Mouse (Mus musculus) olfactory bulb, adult 2 months (tissue): ENCODE data around the gene Pcsk6.

Experiments used
- CTCF ChIP-seq: fragments of 200-500 bp; IDR thresholded peaks from 2 replicates; pipeline ENCODE4 v1.5.1; 2012; ENCODE audit warnings: low read depth, mild to moderate bottlenecking, low read length, moderate library complexity; ENCODE audit not compliant: insufficient read depth
- POLR2A ChIP-seq: fragments of 200-500 bp; IDR thresholded peaks from 2 replicates; pipeline ENCODE4 v1.6.1; 2012; ENCODE audit warnings: mild to moderate bottlenecking, low read depth, low read length, moderate library complexity; ENCODE audit not compliant: insufficient read depth

DNA sequence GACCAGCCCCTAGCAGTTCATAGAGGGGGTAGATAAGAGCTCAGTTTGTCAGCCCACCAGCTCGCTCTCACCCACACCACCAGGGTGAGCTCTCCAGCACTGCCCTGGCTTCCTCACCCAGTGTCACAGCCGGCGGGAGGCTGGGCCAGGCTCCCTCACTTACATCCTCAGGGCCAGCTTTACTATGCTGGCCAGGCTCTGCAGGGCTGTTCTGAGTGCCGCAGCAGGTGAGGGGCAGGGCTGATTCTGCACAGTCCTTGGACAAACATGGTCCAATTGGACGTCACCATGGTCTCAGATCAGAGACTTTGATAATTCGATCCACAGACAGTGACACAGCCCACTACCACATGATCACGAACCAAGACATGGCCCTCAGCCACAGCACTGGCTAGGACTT lies 230.0 kb downstream of the Pcsk6 start:
- no peak for TF ChIP-seq CTCF
- TF ChIP-seq POLR2A, result no peak
